ENCODE assay signal across 8 mouse cellular contexts in the genomic region with DNA sequence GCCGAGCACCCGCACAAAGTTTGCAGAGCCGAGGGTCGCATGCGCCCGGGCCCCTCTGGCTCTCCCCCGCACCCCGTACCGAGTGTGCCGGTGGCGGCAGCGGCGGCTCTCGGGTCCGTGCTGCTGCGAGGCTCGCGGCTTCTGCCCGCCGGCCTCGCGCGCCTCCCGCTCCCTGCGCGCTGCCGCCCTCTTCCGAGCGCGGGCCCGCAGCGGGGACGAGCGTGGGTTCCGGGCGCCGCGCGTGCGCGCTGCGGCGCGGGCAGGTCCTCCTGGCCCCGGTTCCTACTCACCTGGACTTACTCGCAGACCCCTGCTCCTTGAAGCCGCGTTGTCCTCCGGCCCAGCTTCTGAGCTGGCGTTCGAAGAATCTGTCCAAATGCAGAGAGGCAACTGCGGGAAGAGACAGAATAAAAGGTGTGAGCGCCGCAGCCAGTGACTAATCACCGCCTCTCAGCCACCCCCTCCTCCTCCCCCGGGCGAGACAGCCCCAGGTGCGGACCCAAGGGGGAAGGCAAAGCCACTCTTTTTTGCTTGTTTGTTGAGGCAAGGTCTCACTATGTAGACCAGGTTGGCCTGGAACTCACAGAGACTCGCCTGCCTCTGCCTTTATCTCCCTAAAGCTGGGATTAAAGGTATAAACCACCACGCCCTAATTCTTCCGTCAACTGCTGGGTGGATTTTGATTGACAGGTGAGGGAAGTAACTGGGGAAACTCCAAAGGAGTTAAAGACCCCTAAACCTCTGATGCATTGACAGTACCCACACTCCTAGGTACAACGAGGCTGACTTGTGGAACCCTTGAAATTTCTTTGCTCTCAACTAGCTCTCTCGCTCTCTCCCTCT. TPM values are rescaled to one million over a fixed set of nuclear protein-coding genes. Genes with fewer than 3 reads are reported as not detected.
DNase-seq lines count a peak whose midpoint lies in the region; ATAC-seq and TF ChIP-seq lines count a peak whose summit lies in the region.

No protein-coding gene starts in this region.

- under 1% methylated on average over 61 of the region's 63 CpGs for WGBS in kidney, adult 2 months
- WGBS in liver, postnatal 0 days (ENCODE audit: insufficient replicate concordance): 2% methylated on average over 58 of the region's 63 CpGs
- WGBS in neural tube, embryonic 14.5 days: 3% methylated on average over 61 of the region's 63 CpGs

- TF ChIP-seq CTCF in kidney, adult 2 months (conservative IDR thresholded peaks at IDR 0.05; ENCODE audit: insufficient read depth, insufficient read length, low read depth, low read length): no peak
- no peak for TF ChIP-seq CTCF in liver, postnatal 0 days (IDR thresholded peaks at IDR 0.05; ENCODE audit: low read depth)

- peak overlapping the region; percentile 62 for H3K27ac ChIP-seq in kidney, adult 2 months (ENCODE audit: insufficient read depth, low read depth, low read length)
- no peak overlapping the region for H3K27ac ChIP-seq in liver, postnatal 0 days (ENCODE audit: low read depth)
- H3K27ac ChIP-seq in neural tube, embryonic 14.5 days (ENCODE audit: low read depth, low read length): no peak overlapping the region

- H3K4me3 ChIP-seq in kidney, adult 2 months (ENCODE audit: insufficient read depth, low read depth, low read length): peak overlapping the region; percentile 73
- peak overlapping the region; percentile 67 for H3K4me3 ChIP-seq in liver, postnatal 0 days (ENCODE audit: low read depth, low read length)
- peak overlapping the region; percentile 62 for H3K4me3 ChIP-seq in neural tube, embryonic 14.5 days (ENCODE audit: low read depth, low read length)

- TF ChIP-seq EP300 in liver, postnatal 0 days (IDR thresholded peaks at IDR 0.05; ENCODE audit: low read depth): no peak

- peaks cover 20% of the 10 kb centered on the region for H3K4me1 ChIP-seq in kidney, adult 2 months (ENCODE audit: control insufficient read depth, insufficient read depth, low read length)
- peaks cover 20% of the 10 kb centered on the region for H3K4me1 ChIP-seq in liver, postnatal 0 days (ENCODE audit: insufficient read depth)
- peaks cover 3% of the 10 kb centered on the region; the same call in 1 of the 2 replicates for H3K4me1 ChIP-seq in neural tube, embryonic 14.5 days (ENCODE audit: control insufficient read depth, insufficient read depth, low read length)

- H3K4me2 ChIP-seq in liver, postnatal 0 days (ENCODE audit: low read depth, low read length): peak overlapping the region; percentile 93
- peak overlapping the region; percentile 95 for H3K4me2 ChIP-seq in neural tube, embryonic 14.5 days (ENCODE audit: low read depth, low read length)

- peak overlapping the region; percentile 54; the same call in 1 of the 2 replicates for H3K9ac ChIP-seq in liver, postnatal 0 days (replicated peaks)
- H3K9ac ChIP-seq in neural tube, embryonic 14.5 days (replicated peaks; ENCODE audit: low read depth, low read length): peak overlapping the region; percentile 63

- DNase-seq in A20 (ENCODE audit: low read depth, low spot score): peak; percentile 89
- peak; percentile 82 for DNase-seq in NIH3T3 (ENCODE audit: low read depth)
- DNase-seq in cerebellum, postnatal 36 days: peak; percentile 76 to 77
- DNase-seq in kidney, adult 2 months: peak; percentile 70
- DNase-seq in liver, postnatal 0 days: peak; percentile 61
- peak; percentile 55 to 59 for DNase-seq in thymus, postnatal 36 days

- no peaks in the 10 kb centered on the region for H3K36me3 ChIP-seq in kidney, adult 2 months (ENCODE audit: control insufficient read depth, insufficient read depth, low read length)
- H3K36me3 ChIP-seq in liver, postnatal 0 days (replicated peaks; ENCODE audit: insufficient read depth, low read length): no peaks in the 10 kb centered on the region
- no peaks in the 10 kb centered on the region for H3K36me3 ChIP-seq in neural tube, embryonic 14.5 days (ENCODE audit: control insufficient read depth, insufficient read depth, low read length)

- peak; percentile 19; the same call in 1 of the 2 replicates for ATAC-seq in granulocyte monocyte progenitor cell, adult 5-6 weeks (replicated peaks; ENCODE audit: poor library complexity, severe bottlenecking)
- peak; percentile 78 for ATAC-seq in liver, postnatal 0 days
- peak; percentile 74 for ATAC-seq in neural tube, embryonic 14.5 days (ENCODE audit: low read depth)

- no peak for TF ChIP-seq POLR2A in kidney, adult 2 months (IDR thresholded peaks at IDR 0.05; ENCODE audit: low read depth, low read length)

- no peaks in the 10 kb centered on the region for H3K27me3 ChIP-seq in kidney, adult 2 months (replicated peaks; ENCODE audit: control insufficient read depth, insufficient read depth, low read length)
- H3K27me3 ChIP-seq in liver, postnatal 0 days (ENCODE audit: insufficient read depth, low read length): peaks cover 34% of the 10 kb centered on the region
- peaks cover 4% of the 10 kb centered on the region; the same call in 1 of the 2 replicates for H3K27me3 ChIP-seq in neural tube, embryonic 14.5 days (ENCODE audit: control insufficient read depth, insufficient read depth, low read length)

- no peaks in the 10 kb centered on the region for H3K9me3 ChIP-seq in liver, postnatal 0 days (ENCODE audit: low read length)
- H3K9me3 ChIP-seq in neural tube, embryonic 14.5 days (ENCODE audit: control insufficient read depth, low read length): no peaks in the 10 kb centered on the region

RNA-seq across cellular contexts. Expression of a gene that starts 0.6 kb away (rescaled TPM):
- total RNA-seq in granulocyte monocyte progenitor cell, adult 5-6 weeks (2014; fragmentation: Nextera tagmentation): not detected in 2 replicates
- total RNA-seq in granulocyte monocyte progenitor cell, adult 5-6 weeks (2017): 0.31 TPM in 1 of 2 replicates, not detected in the other
- 60.3 and 65.0 TPM in 2 replicates for polyA plus RNA-seq in kidney, adult 2 months (2012; rRNA removed)
- 1.7 and 1.8 TPM in 2 replicates for polyA plus RNA-seq in liver, postnatal 0 days (2015; fragmentation: Nextera tagmentation; extraction: Ambion mirVana)
- polyA plus RNA-seq in neural tube, embryonic 14.5 days (2014; fragmentation: Nextera tagmentation; extraction: Ambion mirVana): 6.9 and 7.6 TPM in 2 replicates

Comparison
In these comparisons a context has a peak if more than half of its experiments do, and no peak if none do; other contexts are left out.
1. ATAC-seq: peak in every context shown above with its lines; median percentile 78 in liver, postnatal 0 days; 74 in neural tube, embryonic 14.5 days; 19 in granulocyte monocyte progenitor cell, adult 5-6 weeks.